Mouse (Mus musculus) layer of hippocampus, adult 18-20 months (tissue): ENCODE measurements around the gene Clec18a. TPM values are rescaled to one million over a fixed set of nuclear protein-coding genes. Genes with fewer than 3 reads are reported as not detected.
"Not testable (repeated sequence)": the region's sequence is repeated elsewhere in the genome, so short reads cannot be mapped to it uniquely, and the experiment has no call there.

Experiments
- DNase-seq, 2 experiments: peaks; one replicate each; pipeline ENCODE4 v3.0.0; 2022; ENCODE audit warnings: low spot score in 2 of 2
- long read RNA-seq: library from polyadenylated mRNA; stranded (forward); transcript quantifications from one replicate; pipeline ENCODE4 v2.0.0, GENCODE M21; 2021
- total RNA-seq, 2 experiments: library from RNA; stranded (reverse); gene quantifications; 2 replicates each; pipeline ENCODE4 v1.2.3; 2021

The Clec18a gene
- total RNA-seq: 1 to 10 TPM; 1.6 to 2.2 TPM
- long read RNA-seq, partial matches to known transcripts: 0 of 1 reads
- long read RNA-seq, other reads (novel, unspliced or antisense): 1 of 1 reads

GRCm38 (mm10) chr8:111092326-111092725 is at the start of gene Clec18a:
Gene Clec18a (minus strand): TSS chr8:111092426.
- DNase-seq: not testable (repeated sequence)

GRCm38 (mm10) chr8:111130756-111131155 is 38.5 kb upstream of the Clec18a start:
- no peak for DNase-seq

GRCm38 (mm10) chr8:111119481-111119880 is 27.3 kb upstream of the Clec18a start:
- DNase-seq: peak; percentile 59 to 87

- no peak for DNase-seq
Observed at GRCm38 (mm10) chr8:111114891-111115290, 22.7 kb upstream of the Clec18a start.

GRCm38 (mm10) chr8:111094719-111095302 is 2.6 kb upstream of the Clec18a start:
- DNase-seq: peak in 1 of 2 experiments; percentile 9

GRCm38 (mm10) chr8:111093865-111094718 is 1.9 kb upstream of the Clec18a start, which contains the start of gene Pdpr:
Gene Pdpr (plus strand): TSS chr8:111094630.
- peak; percentile 83 to 92 for DNase-seq

- DNase-seq: no peak
Observed at GRCm38 (mm10) chr8:111091706-111092105, 520 bp downstream of the Clec18a start.

- peak; percentile 46 to 77 for DNase-seq
Observed at GRCm38 (mm10) chr8:111090126-111090525, 2.1 kb downstream of the Clec18a start.

GRCm38 (mm10) chr8:111083936-111084335 is 8.3 kb downstream of the Clec18a start:
- not testable (repeated sequence) for DNase-seq

GRCm38 (mm10) chr8:111081580-111082258 is 10.5 kb downstream of the Clec18a start:
- DNase-seq: no peak

- DNase-seq: no peak
Observed at GRCm38 (mm10) chr8:111079861-111080271, 12.4 kb downstream of the Clec18a start.

- no peak for DNase-seq
Observed at GRCm38 (mm10) chr8:111079461-111079860, 12.8 kb downstream of the Clec18a start.

GRCm38 (mm10) chr8:111075926-111076325 is 16.3 kb downstream of the Clec18a start:
- DNase-seq: peak; percentile 63 to 88

GRCm38 (mm10) chr8:111068660-111069059 is 23.6 kb downstream of the Clec18a start:
- not testable (repeated sequence) for DNase-seq

- no peak for DNase-seq
Observed at GRCm38 (mm10) chr8:111067439-111067838, 24.8 kb downstream of the Clec18a start.

- DNase-seq: no peak
Observed at GRCm38 (mm10) chr8:111066308-111066707, 25.9 kb downstream of the Clec18a start.

GRCm38 (mm10) chr8:111062893-111063292 is 29.3 kb downstream of the Clec18a start:
- DNase-seq: no peak

GRCm38 (mm10) chr8:111062072-111062757 is 30.0 kb downstream of the Clec18a start:
- peak; percentile 87 to 97 for DNase-seq

GRCm38 (mm10) chr8:111061688-111062071 is 30.5 kb downstream of the Clec18a start:
- DNase-seq: no peak

GRCm38 (mm10) chr8:111058946-111059572 is 33.2 kb downstream of the Clec18a start:
- no peak for DNase-seq
